Mouse (Mus musculus) heart, embryonic 15.5 days (tissue): ENCODE measurements at regions not wholly inside any gene's neighbourhood (a gene's known extent, or its start where the extent isn't known, plus 50 kb on each side); places are given as distances from the start of the nearest gene placed in this dataset.

Experiments used
- ATAC-seq: fragments of 200-750 bp; cut with Nextera tagmentation; replicated peaks from 2 replicates; pipeline ENCODE4 v1.8.0; 2017; ENCODE audit warnings: low read depth, moderate TSS enrichment; ENCODE audit not compliant: insufficient number of reproducible peaks, insufficient read depth, low FRiP score
- H3K27ac ChIP-seq: fragments of 300-500 bp; sonication (generic); 2 replicates; pipeline ENCODE4 v1.5.1; 2015; ENCODE audit warnings: mild to moderate bottlenecking, inconsistent platforms
- H3K27me3 ChIP-seq: fragments of 300-500 bp; sonication (generic); 2 replicates; pipeline ENCODE4 v1.6.1; 2015; ENCODE audit warnings: inconsistent platforms
- H3K36me3 ChIP-seq: fragments of 300-500 bp; sonication (generic); 2 replicates; pipeline ENCODE4 v1.6.1; 2015; ENCODE audit warnings: mild to moderate bottlenecking, inconsistent platforms
- H3K4me1 ChIP-seq: fragments of 300-500 bp; sonication (generic); replicated peaks from 2 replicates; pipeline ENCODE4 v1.6.1; 2015; ENCODE audit warnings: inconsistent platforms
- H3K4me2 ChIP-seq: fragments of 300-500 bp; sonication (generic); 2 replicates; pipeline ENCODE4 v1.6.1; 2015; ENCODE audit warnings: inconsistent platforms, mild to moderate bottlenecking, moderate library complexity
- H3K4me3 ChIP-seq: fragments of 300-500 bp; sonication (generic); 2 replicates; pipeline ENCODE4 v1.5.1; 2015; ENCODE audit warnings: mild to moderate bottlenecking, inconsistent platforms
- H3K9ac ChIP-seq: fragments of 300-500 bp; sonication (generic); 2 replicates; pipeline ENCODE4 v1.6.1; 2015; ENCODE audit warnings: mild to moderate bottlenecking, inconsistent platforms
- H3K9me3 ChIP-seq: fragments of 300-500 bp; sonication (generic); replicated peaks from 2 replicates; pipeline ENCODE4 v1.6.1; 2016; ENCODE audit warnings: inconsistent platforms
- WGBS: fragments of 180-500 bp; shearing (Covaris S2); methylation state at CpG from one replicate; pipeline ENCODE4 v1.1.7; 2015; ENCODE audit warnings: mixed read lengths; 5-methylcytosine and 5-hydroxymethylcytosine counted together

- Histone ChIP-seq H3K27me3 (peaks cover 71% of the 10 kb centered on the region), H3K27ac (no peak overlapping the region), H3K9me3 (no peaks in the 10 kb centered on the region), H3K36me3 (no peaks in the 10 kb centered on the region), H3K9ac (no peak overlapping the region), H3K4me1 (peaks cover 10% of the 10 kb centered on the region), H3K4me2 (peak overlapping the region; percentile 56), H3K4me3 (peak overlapping the region; percentile 28)
- WGBS = 8% methylated on average over 15 of the region's 15 CpGs
- no peak for ATAC-seq
Observed at GRCm38 (mm10) chr13:83739541-83740061, 235.8 kb downstream of the Mef2c start.

- Histone ChIP-seq H3K36me3 (no peaks in the 10 kb centered on the region), H3K27me3 (peaks cover 72% of the 10 kb centered on the region), H3K9ac (no peak overlapping the region), H3K4me2 (no peak overlapping the region), H3K4me1 (peaks cover 14% of the 10 kb centered on the region), H3K27ac (no peak overlapping the region), H3K4me3 (no peak overlapping the region), H3K9me3 (no peaks in the 10 kb centered on the region)
- ATAC-seq = no peak
- WGBS = 50% methylated on average over 2 of the region's 2 CpGs
Observed at GRCm38 (mm10) chr13:83740101-83740500, 236.3 kb downstream of the Mef2c start.

- Histone ChIP-seq H3K27ac (no peak overlapping the region), H3K4me2 (no peak overlapping the region), H3K4me1 (peaks cover 16% of the 10 kb centered on the region), H3K9ac (no peak overlapping the region), H3K27me3 (peaks cover 72% of the 10 kb centered on the region), H3K9me3 (no peaks in the 10 kb centered on the region), H3K36me3 (no peaks in the 10 kb centered on the region), H3K4me3 (no peak overlapping the region)
- no peak for ATAC-seq
- WGBS = 45% methylated on average over 4 of the region's 4 CpGs
Observed at GRCm38 (mm10) chr13:83740771-83741170, 236.9 kb downstream of the Mef2c start.

GRCm38 (mm10) chr13:83741591-83742021 lies 237.8 kb downstream of the Mef2c start:
- Histone ChIP-seq H3K4me2 (no peak overlapping the region), H3K27me3 (peaks cover 72% of the 10 kb centered on the region), H3K4me3 (no peak overlapping the region), H3K9me3 (no peaks in the 10 kb centered on the region), H3K36me3 (no peaks in the 10 kb centered on the region), H3K27ac (no peak overlapping the region), H3K9ac (no peak overlapping the region), H3K4me1 (peaks cover 16% of the 10 kb centered on the region)
- WGBS = 53% methylated on average over 7 of the region's 7 CpGs
- ATAC-seq = no peak

GRCm38 (mm10) chr13:83742102-83742501 lies 238.3 kb downstream of the Mef2c start:
- H3K4me2 ChIP-seq = no peak overlapping the region
- H3K27ac ChIP-seq = no peak overlapping the region
- no peaks in the 10 kb centered on the region for H3K36me3 ChIP-seq
- 75% methylated on average over 2 of the region's 2 CpGs for WGBS
- no peak overlapping the region for H3K9ac ChIP-seq
- no peaks in the 10 kb centered on the region for H3K9me3 ChIP-seq
- ATAC-seq = no peak
- peaks cover 69% of the 10 kb centered on the region for H3K27me3 ChIP-seq
- no peak overlapping the region for H3K4me3 ChIP-seq
- H3K4me1 ChIP-seq = peaks cover 16% of the 10 kb centered on the region

GRCm38 (mm10) chr13:83742546-83742945 lies 238.7 kb downstream of the Mef2c start:
- H3K4me3 ChIP-seq = no peak overlapping the region
- no peak overlapping the region for H3K4me2 ChIP-seq
- no peak overlapping the region for H3K27ac ChIP-seq
- H3K9me3 ChIP-seq = no peaks in the 10 kb centered on the region
- H3K27me3 ChIP-seq = peaks cover 65% of the 10 kb centered on the region
- no peak for ATAC-seq
- 65% methylated on average over 3 of the region's 3 CpGs for WGBS
- H3K4me1 ChIP-seq = peaks cover 14% of the 10 kb centered on the region
- no peak overlapping the region for H3K9ac ChIP-seq
- H3K36me3 ChIP-seq = no peaks in the 10 kb centered on the region

GRCm38 (mm10) chr13:83743381-83743780 lies 239.5 kb downstream of the Mef2c start:
- no peaks in the 10 kb centered on the region for H3K36me3 ChIP-seq
- ATAC-seq = no peak
- no peak overlapping the region for H3K9ac ChIP-seq
- WGBS = 72% methylated on average over 2 of the region's 2 CpGs
- peaks cover 60% of the 10 kb centered on the region for H3K27me3 ChIP-seq
- no peak overlapping the region for H3K4me2 ChIP-seq
- H3K4me3 ChIP-seq = no peak overlapping the region
- H3K4me1 ChIP-seq = peaks cover 10% of the 10 kb centered on the region; the same call in 1 of the 2 replicates
- H3K27ac ChIP-seq = no peak overlapping the region
- no peaks in the 10 kb centered on the region for H3K9me3 ChIP-seq

- WGBS = 54% methylated on average over 8 of the region's 8 CpGs
- no peak for ATAC-seq
- no peaks in the 10 kb centered on the region for H3K9me3 ChIP-seq
- H3K9ac ChIP-seq = no peak overlapping the region
- H3K4me1 ChIP-seq = peaks cover 10% of the 10 kb centered on the region; the same call in 1 of the 2 replicates
- H3K36me3 ChIP-seq = no peaks in the 10 kb centered on the region
- peak overlapping the region; percentile 54 for H3K4me3 ChIP-seq
- peaks cover 52% of the 10 kb centered on the region for H3K27me3 ChIP-seq
- no peak overlapping the region for H3K27ac ChIP-seq
- H3K4me2 ChIP-seq = peak overlapping the region; percentile 89
Observed at GRCm38 (mm10) chr13:83744110-83744752, 240.4 kb downstream of the Mef2c start.

GRCm38 (mm10) chr13:83744981-83745555 lies 241.2 kb downstream of the Mef2c start:
- 0 out of 2 replicates have a peak overlapping the region, but pooled peaks have one; percentile 26 for H3K9ac ChIP-seq
- peak overlapping the region; percentile 89 for H3K4me2 ChIP-seq
- 2% methylated on average over 38 of the region's 38 CpGs for WGBS
- H3K27ac ChIP-seq = no peak overlapping the region
- ATAC-seq = peak; percentile 84
- H3K36me3 ChIP-seq = no peaks in the 10 kb centered on the region
- peak overlapping the region; percentile 54 for H3K4me3 ChIP-seq
- H3K4me1 ChIP-seq = peaks cover 7% of the 10 kb centered on the region; the same call in 1 of the 2 replicates
- no peaks in the 10 kb centered on the region for H3K9me3 ChIP-seq
- peaks cover 44% of the 10 kb centered on the region for H3K27me3 ChIP-seq

GRCm38 (mm10) chr13:83745961-83746360 lies 242.1 kb downstream of the Mef2c start:
- Histone ChIP-seq H3K27ac (no peak overlapping the region), H3K36me3 (no peaks in the 10 kb centered on the region), H3K4me2 (no peak overlapping the region), H3K27me3 (peaks cover 35% of the 10 kb centered on the region), H3K9me3 (no peaks in the 10 kb centered on the region), H3K4me3 (no peak overlapping the region), H3K4me1 (peaks cover 7% of the 10 kb centered on the region; the same call in 1 of the 2 replicates), H3K9ac (no peak overlapping the region)
- WGBS = 78% methylated on average over 5 of the region's 5 CpGs
- ATAC-seq = no peak

GRCm38 (mm10) chr13:83747671-83748070 lies 243.8 kb downstream of the Mef2c start:
- H3K36me3 ChIP-seq = no peaks in the 10 kb centered on the region
- H3K27me3 ChIP-seq = peaks cover 22% of the 10 kb centered on the region
- ATAC-seq = no peak

More at GRCm38 (mm10) chr13:83747671-83748070, 243.8 kb downstream of the Mef2c start:
- Histone ChIP-seq H3K4me3 (no peak overlapping the region), H3K27ac (no peak overlapping the region), H3K9ac (no peak overlapping the region), H3K9me3 (no peaks in the 10 kb centered on the region), H3K4me1 (peaks cover 7% of the 10 kb centered on the region; the same call in 1 of the 2 replicates), H3K4me2 (no peak overlapping the region)
- 58% methylated on average over 3 of the region's 3 CpGs for WGBS
